Mouse (Mus musculus): ENCODE measurements around the gene Kcnn3. TPM values are rescaled to one million over a fixed set of nuclear protein-coding genes. Genes with fewer than 3 reads are reported as not detected.

Kcnn3 gene
- total RNA-seq, 2 experiments from 2014 or later, result 25.6 to 29.1 TPM

DNA sequence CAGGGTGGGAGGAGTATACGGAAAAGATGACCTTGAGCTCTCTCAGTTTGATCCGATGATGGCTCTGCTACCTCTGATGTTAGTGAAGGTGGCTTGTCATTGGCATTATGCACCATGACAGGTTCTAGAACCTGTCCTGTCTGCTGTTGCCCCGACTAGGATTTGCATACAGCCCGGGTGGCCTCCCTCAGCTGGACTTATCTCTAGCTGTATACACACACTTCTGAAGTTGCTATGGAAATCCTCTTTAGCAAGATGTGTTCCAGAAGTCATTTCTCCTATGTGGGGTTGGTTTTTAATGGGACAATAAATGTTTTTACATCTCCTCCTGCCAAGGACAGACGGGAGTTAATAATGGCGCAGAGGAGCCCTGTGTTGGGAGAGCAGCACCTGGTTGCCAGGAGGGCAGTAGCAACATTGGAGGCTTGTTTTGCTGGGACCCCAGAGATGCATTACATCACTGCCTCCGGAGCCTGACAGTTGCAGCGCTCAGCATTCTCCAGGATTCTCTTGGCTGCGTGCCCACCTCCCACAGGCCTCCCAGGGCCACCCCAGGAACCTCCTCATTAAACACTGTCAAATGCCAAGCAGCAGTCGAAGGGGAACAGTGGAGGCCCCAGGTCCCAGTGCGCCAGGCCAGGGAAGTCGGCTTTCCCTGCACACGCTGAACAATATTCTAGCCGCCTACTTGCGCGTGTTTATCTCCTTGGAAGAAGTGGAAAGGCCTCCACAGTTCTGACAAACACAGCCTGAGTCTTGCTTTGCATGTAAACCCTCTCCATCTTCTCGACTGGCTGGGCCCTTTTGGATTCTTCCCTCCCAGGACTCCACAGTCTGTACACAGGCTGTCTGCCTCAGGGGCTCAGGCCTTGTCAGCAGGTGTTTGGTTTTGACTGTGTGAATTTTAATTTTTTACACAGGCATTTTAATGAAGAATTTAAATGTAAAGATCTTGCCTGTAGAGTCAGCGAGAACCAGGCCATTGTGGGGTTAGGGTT is 93.9 kb downstream of the Kcnn3 start:
- peak; percentile 74 for DNase-seq (ENCODE audit: low spot score in 2 of 2)
- no peak overlapping the region for H3K4me3 ChIP-seq
- H3K27ac ChIP-seq, result peak overlapping the region; percentile 15
- no peak for TF ChIP-seq CTCF (conservative IDR thresholded peaks at IDR 0.05)

DNA sequence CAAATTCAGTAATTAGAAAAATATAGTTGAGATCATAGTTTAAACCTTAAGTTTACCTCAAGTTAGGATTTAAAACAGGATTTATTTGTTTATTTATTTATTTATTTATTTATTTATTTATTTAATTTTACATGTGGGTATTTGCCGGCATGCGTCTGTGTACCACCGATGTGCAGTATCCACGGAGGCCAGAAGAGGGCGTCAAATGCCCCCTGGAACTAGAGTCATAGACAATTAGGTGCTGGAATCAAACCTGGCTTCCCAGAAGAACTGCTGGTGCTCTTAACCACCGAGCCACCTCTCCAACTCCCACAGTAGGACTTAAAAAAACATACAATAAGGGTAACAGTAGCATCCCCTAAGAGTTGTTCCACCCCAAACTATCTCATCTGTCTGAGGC is 96.9 kb downstream of the Kcnn3 start:
- no peak overlapping the region for H3K4me3 ChIP-seq
- peak; percentile 65 for TF ChIP-seq CTCF (conservative IDR thresholded peaks at IDR 0.05)
- no peak overlapping the region for H3K27ac ChIP-seq
- no peak for DNase-seq (ENCODE audit: low spot score in 2 of 2)

DNA sequence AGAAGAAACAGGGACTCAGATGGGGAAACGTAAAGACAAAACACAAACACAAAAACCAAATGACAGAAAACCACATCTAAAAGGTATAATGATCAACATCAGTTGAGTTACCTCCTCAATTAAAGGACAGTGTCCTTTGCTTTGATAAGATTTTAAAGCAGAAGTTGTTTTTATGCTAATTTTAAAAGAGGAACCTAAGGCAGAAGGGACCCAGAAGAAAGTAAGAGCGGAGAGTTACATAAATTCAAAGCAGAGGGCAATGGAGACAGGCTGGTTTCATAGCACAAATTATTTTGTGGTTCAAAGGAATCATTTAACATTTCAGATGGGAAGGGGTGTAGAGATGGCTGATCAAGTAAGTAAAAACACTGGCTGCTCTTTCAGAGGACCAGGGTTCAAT is 97.4 kb downstream of the Kcnn3 start:
- no peak overlapping the region for H3K4me3 ChIP-seq
- H3K27ac ChIP-seq, result no peak overlapping the region
- no peak for TF ChIP-seq CTCF (conservative IDR thresholded peaks at IDR 0.05)
- DNase-seq (ENCODE audit: low spot score in 2 of 2), result no peak

DNA sequence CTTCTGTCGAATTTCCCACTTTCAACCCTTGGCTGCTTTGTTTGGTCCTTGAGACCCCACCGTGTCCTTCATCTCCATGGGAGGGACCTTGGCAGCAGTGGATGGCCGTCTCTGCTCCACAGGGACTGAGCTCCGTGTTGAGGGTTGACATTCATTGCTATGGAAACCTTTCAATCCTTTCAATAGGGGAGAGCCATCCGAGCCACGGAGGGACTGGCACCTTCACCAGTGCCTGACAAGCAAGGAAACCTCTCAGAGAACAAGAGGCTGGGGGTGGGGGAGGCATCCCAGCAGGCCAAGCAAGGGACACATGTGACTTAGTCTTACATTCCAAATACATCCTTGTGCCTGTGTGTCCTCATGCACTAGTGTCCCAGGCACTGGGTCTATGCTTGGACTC is 102.9 kb downstream of the Kcnn3 start:
- TF ChIP-seq CTCF (conservative IDR thresholded peaks at IDR 0.05), result no peak
- DNase-seq (ENCODE audit: low spot score in 2 of 2), result no peak
- H3K27ac ChIP-seq, result no peak overlapping the region

DNA sequence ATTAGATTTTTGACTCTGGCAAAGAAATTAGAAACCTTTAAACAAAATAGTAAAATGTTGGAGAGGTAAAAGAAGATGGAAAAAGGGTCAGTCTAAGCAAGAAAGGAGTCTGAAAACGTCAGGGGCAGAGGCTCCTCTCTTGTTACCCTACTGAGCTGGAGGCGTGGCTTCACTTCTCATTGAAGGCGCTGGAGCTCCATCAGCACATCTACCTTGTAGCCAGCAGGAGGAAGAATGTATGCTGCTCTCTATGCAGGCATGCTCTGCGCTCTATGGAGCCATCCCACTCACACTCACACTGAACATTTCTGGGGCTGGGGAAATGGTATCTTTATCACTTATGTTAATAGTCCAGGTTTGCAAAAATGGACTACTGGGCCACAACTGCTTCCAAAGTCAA is 103.6 kb downstream of the Kcnn3 start:
- H3K27ac ChIP-seq, result no peak overlapping the region
- H3K4me3 ChIP-seq, result no peak overlapping the region
- DNase-seq (ENCODE audit: low spot score in 2 of 2), result no peak
- TF ChIP-seq CTCF (conservative IDR thresholded peaks at IDR 0.05), result no peak

More for the DNA sequence above, 102.9 kb downstream of the Kcnn3 start:
- no peak overlapping the region for H3K4me3 ChIP-seq

GRCm38 (mm10) chr3:89624001-89624400 is 104.0 kb downstream of the Kcnn3 start:
- no peak for DNase-seq (ENCODE audit: low spot score in 2 of 2)
- Histone ChIP-seq H3K27ac (no peak overlapping the region), H3K4me3 (no peak overlapping the region)
- no peak for TF ChIP-seq CTCF (conservative IDR thresholded peaks at IDR 0.05)

DNA sequence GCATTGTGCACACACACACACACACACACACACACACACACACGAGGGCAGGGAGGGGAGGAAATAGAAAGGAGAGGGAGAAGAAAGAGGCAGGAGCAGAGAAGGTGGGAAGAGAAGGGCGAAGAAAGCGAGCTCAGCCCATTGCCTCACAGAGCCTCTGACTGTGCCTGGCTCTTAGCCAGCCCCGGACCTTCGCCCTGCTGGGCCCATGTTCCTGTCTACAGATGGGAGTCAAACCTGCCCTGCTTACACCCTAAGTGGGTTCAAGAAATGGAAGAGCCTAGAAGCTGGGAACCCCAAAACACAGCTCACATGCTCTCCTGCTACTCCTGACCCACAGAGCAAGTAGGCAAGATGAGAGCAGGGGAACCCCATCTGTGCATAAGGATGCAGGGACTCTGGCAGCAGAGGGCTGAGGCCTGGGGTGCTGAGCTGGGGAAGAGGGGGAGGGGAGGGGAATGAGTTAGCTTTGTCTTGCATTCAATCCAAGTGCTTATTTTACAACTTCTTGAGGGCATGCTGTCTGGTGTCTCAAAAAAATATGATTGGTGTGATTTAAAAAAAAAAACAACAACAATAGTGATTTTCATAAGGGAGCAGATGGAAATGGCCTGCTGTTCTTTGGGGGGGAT is 105.0 kb downstream of the Kcnn3 start:
- no peak overlapping the region for H3K27ac ChIP-seq
- no peak for TF ChIP-seq CTCF (conservative IDR thresholded peaks at IDR 0.05)
- DNase-seq (ENCODE audit: low spot score in 2 of 2), result no peak

GRCm38 (mm10) chr3:89626556-89626955 is 106.6 kb downstream of the Kcnn3 start:
- no peak overlapping the region for H3K4me3 ChIP-seq
- no peak for TF ChIP-seq CTCF (conservative IDR thresholded peaks at IDR 0.05)
- H3K27ac ChIP-seq, result no peak overlapping the region
- no peak for DNase-seq (ENCODE audit: low spot score in 2 of 2)

More for the DNA sequence above, 105.0 kb downstream of the Kcnn3 start:
- no peak overlapping the region for H3K4me3 ChIP-seq

DNA sequence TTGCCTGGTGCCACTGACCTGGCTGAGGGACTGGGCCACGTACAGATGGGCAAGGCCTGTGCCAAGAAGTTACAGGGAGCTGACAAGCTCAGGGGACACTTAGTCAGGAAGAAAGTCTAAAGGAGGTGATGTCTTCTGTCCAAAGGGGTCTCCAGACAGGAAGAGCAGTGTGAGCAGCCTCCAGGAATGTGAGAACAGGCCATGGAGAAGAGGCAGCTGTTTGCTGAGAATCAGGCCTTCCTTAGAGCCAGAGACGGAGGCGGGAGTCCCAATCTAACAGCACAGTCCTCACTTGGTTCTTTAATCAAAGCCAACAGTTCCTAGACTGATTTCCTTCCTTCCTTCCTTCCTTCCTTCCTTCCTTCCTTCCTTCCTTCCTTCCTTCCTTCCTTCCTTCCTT is 109.8 kb downstream of the Kcnn3 start:
- Histone ChIP-seq H3K27ac (no peak overlapping the region), H3K4me3 (no peak overlapping the region)
- DNase-seq (ENCODE audit: low spot score in 2 of 2), result no peak
- TF ChIP-seq CTCF (conservative IDR thresholded peaks at IDR 0.05), result no peak

DNA sequence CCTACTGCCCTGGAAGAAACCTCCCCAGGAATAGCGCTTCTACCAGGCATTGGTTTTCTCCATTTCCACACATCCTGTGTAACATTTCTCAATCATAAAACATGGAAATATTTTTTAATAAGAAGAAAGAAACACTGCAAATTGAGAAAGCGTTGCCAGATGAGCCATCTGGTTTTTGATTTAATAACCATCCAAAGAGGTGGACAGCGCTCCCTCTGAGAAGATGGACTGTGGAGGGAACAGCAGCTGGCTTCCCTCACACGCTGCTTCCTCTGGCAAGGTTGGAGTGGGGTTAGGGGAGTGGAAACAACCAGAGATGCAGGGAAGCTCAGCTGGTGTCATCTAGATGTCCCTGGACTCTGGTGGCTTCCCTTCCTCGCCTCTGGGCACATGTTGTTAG is 111.8 kb downstream of the Kcnn3 start:
- H3K4me3 ChIP-seq, result no peak overlapping the region
- TF ChIP-seq CTCF (conservative IDR thresholded peaks at IDR 0.05), result peak; percentile 33
- DNase-seq (ENCODE audit: low spot score in 2 of 2), result no peak
- no peak overlapping the region for H3K27ac ChIP-seq

DNA sequence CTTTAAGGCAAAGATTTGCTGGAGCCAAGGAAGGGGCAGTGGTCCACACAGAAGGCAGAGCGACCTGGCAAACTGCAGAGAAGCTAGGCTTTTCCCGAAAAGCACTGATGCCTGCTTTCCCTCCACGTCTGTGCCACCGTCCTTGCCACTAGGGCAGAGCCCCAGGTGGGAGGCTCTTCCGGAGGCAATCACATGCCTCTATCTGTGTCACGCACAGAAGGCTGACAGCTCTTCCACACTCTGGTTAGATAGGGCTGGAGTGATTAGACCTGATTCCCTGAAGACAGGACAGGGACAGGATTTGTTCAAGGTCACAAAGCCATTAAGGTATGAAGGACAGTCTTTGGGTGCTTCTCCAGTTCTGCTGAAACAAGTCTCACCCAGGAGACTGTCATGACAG is 113.6 kb downstream of the Kcnn3 start:
- no peak for DNase-seq (ENCODE audit: low spot score in 2 of 2)
- TF ChIP-seq CTCF (conservative IDR thresholded peaks at IDR 0.05), result no peak
- no peak overlapping the region for H3K27ac ChIP-seq
- no peak overlapping the region for H3K4me3 ChIP-seq

DNA sequence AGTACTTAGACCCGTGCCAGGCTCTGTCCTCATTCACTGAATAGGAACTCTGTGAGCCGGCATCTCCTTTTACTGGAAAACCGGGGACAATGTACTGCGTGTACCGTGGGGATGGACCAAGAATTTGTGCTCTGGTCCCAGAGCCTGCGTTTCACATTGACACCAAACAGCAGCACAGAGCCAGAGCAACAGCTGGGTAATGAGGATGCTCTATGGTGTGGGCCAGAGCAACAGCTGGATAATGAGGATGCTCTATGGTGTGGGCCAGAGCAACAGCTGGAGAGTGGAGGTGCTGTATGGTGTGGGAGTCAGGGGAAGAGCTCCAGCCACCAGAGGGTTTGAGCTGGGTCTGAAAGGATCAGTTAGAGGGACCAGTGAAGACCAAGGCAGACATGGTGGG is 114.0 kb downstream of the Kcnn3 start:
- no peak overlapping the region for H3K27ac ChIP-seq
- TF ChIP-seq CTCF (conservative IDR thresholded peaks at IDR 0.05), result no peak

GRCm38 (mm10) chr3:89640804-89641203 is 120.8 kb downstream of the Kcnn3 start:
- no peak overlapping the region for H3K4me3 ChIP-seq
- TF ChIP-seq CTCF (conservative IDR thresholded peaks at IDR 0.05), result no peak
- peak; percentile 26 to 37 for DNase-seq (ENCODE audit: low spot score in 2 of 2)
- no peak overlapping the region for H3K27ac ChIP-seq

More for the DNA sequence above, 114.0 kb downstream of the Kcnn3 start:
- DNase-seq (ENCODE audit: low spot score in 2 of 2), result no peak
- no peak overlapping the region for H3K4me3 ChIP-seq
